Mouse (Mus musculus) small intestine, adult 2 months (tissue): Measurements from ENCODE around the gene Tgif2lx2. TPM values are rescaled to one million over a fixed set of nuclear protein-coding genes. Genes with fewer than 3 reads are reported as not detected.
"Not testable (repeated sequence)": the region's sequence is repeated elsewhere in the genome, so short reads cannot be mapped to it uniquely, and the experiment has no call there.

ENCODE experiments used
- H3K27ac ChIP-seq: fragments of 200-500 bp; 2 replicates; pipeline ENCODE4 v1.5.1; 2012; ENCODE audit warnings: low read depth, low read length, control low read depth, inconsistent platforms; ENCODE audit not compliant: insufficient read depth
- H3K27me3 ChIP-seq: fragments of 200-500 bp; 2 replicates; pipeline ENCODE4 v1.6.1; 2012; ENCODE audit warnings: mild to moderate bottlenecking, moderate library complexity, low read length, inconsistent platforms; ENCODE audit not compliant: control insufficient read depth, insufficient read depth
- H3K36me3 ChIP-seq: fragments of 200-500 bp; 2 replicates; pipeline ENCODE4 v1.6.1; 2012; ENCODE audit warnings: mild to moderate bottlenecking, low read length, control low read depth, inconsistent platforms; ENCODE audit not compliant: control insufficient read depth, insufficient read depth
- H3K4me1 ChIP-seq: fragments of 200-500 bp; 2 replicates; pipeline ENCODE4 v1.6.1; 2012; ENCODE audit warnings: low read length, inconsistent platforms, mixed read lengths; ENCODE audit not compliant: control insufficient read depth, insufficient read depth, insufficient read length
- H3K4me3 ChIP-seq: fragments of 200-500 bp; 2 replicates; pipeline ENCODE4 v1.5.1; 2012; ENCODE audit warnings: low read depth, mild to moderate bottlenecking, control low read depth, inconsistent platforms, low read length, moderate library complexity
- WGBS: fragments of 180-500 bp; shearing (Covaris S2); methylation state at CpG from one replicate; pipeline ENCODE4 v1.1.7; 2018; 5-methylcytosine and 5-hydroxymethylcytosine counted together
- polyA plus RNA-seq: library from polyadenylated mRNA; depleted of rRNA; stranded (reverse); fragments of >200 nt; gene quantifications from 2 replicates; pipeline ENCODE4 v1.2.3, GENCODE M21; 2012; rRNA removed

The Tgif2lx2 gene
- polyA plus RNA-seq = not detected in 2 replicates

DNA sequence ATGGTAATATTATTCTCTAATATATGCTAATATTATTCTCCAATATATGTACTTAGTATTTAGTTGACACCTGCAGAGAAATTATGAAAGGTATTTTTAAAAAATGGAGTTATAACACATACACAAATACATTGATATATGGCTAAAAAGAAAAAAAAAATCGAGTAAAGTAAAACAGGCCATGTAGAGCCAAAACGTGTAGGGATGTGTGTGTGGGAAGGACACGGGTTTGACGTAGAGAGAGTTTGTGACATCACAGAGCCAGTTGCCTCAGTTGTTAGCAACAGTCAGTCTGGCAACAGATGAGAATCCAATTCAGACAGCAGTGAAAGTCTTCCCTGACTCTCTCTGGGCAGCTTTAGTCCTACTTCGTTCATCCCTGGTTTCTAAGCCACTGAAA lies at the start of gene Tgif2lx2:
Gene Tgif2lx2, plus strand, starts transcription at position 301 of the 400 bp plus-strand sequence.
- not testable (repeated sequence) for H3K36me3 ChIP-seq, H3K4me3 ChIP-seq, H3K4me1 ChIP-seq, H3K27me3 ChIP-seq, H3K27ac ChIP-seq
- WGBS = no CpG with 5 or more reads among the region's 5 CpGs

Other genes starting within 250 kb of the Tgif2lx2 start
- not detected in 2 replicates for gene Tgif2lx1, start 53.5 kb downstream of the Tgif2lx2 start, polyA plus RNA-seq